Mouse (Mus musculus) cerebellum, adult 11-12 months (tissue): ENCODE data around the gene Zfp318.

ENCODE experiments used
- DNase-seq: peaks from one replicate; pipeline ENCODE4 v3.0.0; 2022

The Zfp318 gene

GRCm38 (mm10) chr17:46452683-46453082 is 69.2 kb downstream of the Zfp318 start:
- no peak for DNase-seq

GRCm38 (mm10) chr17:46453302-46453948 is 69.9 kb downstream of the Zfp318 start:
- no peak for DNase-seq

GRCm38 (mm10) chr17:46453970-46454411 is 70.5 kb downstream of the Zfp318 start:
- DNase-seq: no peak

- no peak for DNase-seq
Measured at GRCm38 (mm10) chr17:46454539-46454938, 71.0 kb downstream of the Zfp318 start.

GRCm38 (mm10) chr17:46455110-46455691 is 71.7 kb downstream of the Zfp318 start:
- DNase-seq: no peak

GRCm38 (mm10) chr17:46457791-46458190 is 74.3 kb downstream of the Zfp318 start:
- peak; percentile 45 for DNase-seq

- DNase-seq: no peak
Measured at GRCm38 (mm10) chr17:46458439-46458838, 74.9 kb downstream of the Zfp318 start.

GRCm38 (mm10) chr17:46460673-46461072 is 77.1 kb downstream of the Zfp318 start:
- DNase-seq: no peak

GRCm38 (mm10) chr17:46461347-46461746 is 77.8 kb downstream of the Zfp318 start:
- DNase-seq: no peak

GRCm38 (mm10) chr17:46462226-46462625 is 78.7 kb downstream of the Zfp318 start:
- peak; percentile 21 for DNase-seq

GRCm38 (mm10) chr17:46467830-46468229 is 84.3 kb downstream of the Zfp318 start:
- DNase-seq: peak; percentile 76
